In genomic region chr15:10490101-10490500, GRCm38 (mm10) we compare ENCODE assay signal across 29 mouse cellular contexts.
"Had no signal": no experiment of that assay in that cellular context is flagged by ENCODE, and none has a peak within 500 bp of the region (broad histone marks: within the 10 kb centered on the region; RNA-seq: fewer than 3 reads in every experiment).

No protein-coding gene starts in this region.

- DNase-seq: gastrocnemius, adult 2 months; gastrocnemius, postnatal 10 days; gastrocnemius, postnatal 25 days; heart, adult 2 months; heart, postnatal 14 days; heart, postnatal 4 days; kidney, adult 11 months; kidney, adult 2 months; kidney, adult 9 months; kidney, postnatal 14 days; kidney, postnatal 36 days; layer of hippocampus, adult 9-11 months; layer of hippocampus, postnatal 36 days; left cerebral cortex, postnatal 4 days had no signal

- H3K27ac ChIP-seq: gastrocnemius, adult 2 months; heart, adult 2 months; heart, embryonic 13.5 days; heart, embryonic 15.5 days; hindbrain, embryonic 10.5 days; hindbrain, embryonic 12.5 days; hindbrain, embryonic 14.5 days; intestine, embryonic 15.5 days; kidney, embryonic 15.5 days; kidney, postnatal 0 days; limb, embryonic 13.5 days; limb, embryonic 15.5 days; liver, embryonic 12.5 days; liver, embryonic 14.5 days had no signal

- H3K4me3 ChIP-seq: gastrocnemius, adult 2 months; heart, adult 2 months; heart, embryonic 13.5 days; heart, embryonic 15.5 days; hindbrain, embryonic 10.5 days; hindbrain, embryonic 12.5 days; intestine, embryonic 15.5 days; kidney, embryonic 15.5 days; limb, embryonic 13.5 days; limb, embryonic 15.5 days; liver, embryonic 12.5 days had no signal

- ATAC-seq: forebrain, embryonic 16.5 days; hindbrain, embryonic 16.5 days; inflammation-experienced regulatory T-cells, adult 6 months; intestine, embryonic 15.5 days; liver, embryonic 12.5 days had no signal
